ENCODE assay signal across 11 mouse cellular contexts in genomic region chr2:49547813-49548212, GRCm38 (mm10).
"Had no signal": no experiment of that assay in that cellular context is flagged by ENCODE, and none has a peak within 500 bp of the region (broad histone marks: within the 10 kb centered on the region; RNA-seq: fewer than 3 reads in every experiment).

No protein-coding gene starts in this region.

- H3K4me1 ChIP-seq: hindbrain, embryonic 13.5 days; kidney, embryonic 15.5 days; limb, embryonic 10.5 days; midbrain, embryonic 13.5 days had no signal

- H3K9ac ChIP-seq: hindbrain, embryonic 13.5 days; kidney, embryonic 15.5 days; liver, embryonic 13.5 days; liver, postnatal 0 days; midbrain, embryonic 13.5 days had no signal

- H3K9me3 ChIP-seq: hindbrain, embryonic 13.5 days; kidney, embryonic 15.5 days; limb, embryonic 10.5 days; liver, embryonic 13.5 days; midbrain, embryonic 13.5 days had no signal

- ATAC-seq: hindbrain, postnatal 0 days; midbrain, embryonic 13.5 days had no signal

- H3K4me2 ChIP-seq: hindbrain, embryonic 13.5 days; kidney, embryonic 15.5 days; liver, embryonic 13.5 days; midbrain, embryonic 13.5 days had no signal

- DNase-seq: liver, embryonic 13.5 days; liver, postnatal 0 days; right cerebral cortex, postnatal 14 days; thymus, adult 18-20 months; thymus, postnatal 14 days had no signal

- H3K27ac ChIP-seq: hindbrain, embryonic 13.5 days; hindbrain, postnatal 0 days; kidney, embryonic 15.5 days; left cerebral cortex, adult 2 months; limb, embryonic 10.5 days; liver, embryonic 13.5 days; midbrain, embryonic 13.5 days had no signal

- H3K4me3 ChIP-seq: hindbrain, embryonic 13.5 days; kidney, embryonic 15.5 days; left cerebral cortex, adult 2 months; limb, embryonic 10.5 days; liver, embryonic 13.5 days; midbrain, embryonic 13.5 days had no signal

- H3K27me3 ChIP-seq: hindbrain, embryonic 13.5 days; kidney, embryonic 15.5 days; liver, embryonic 13.5 days; midbrain, embryonic 13.5 days had no signal
